Mouse (Mus musculus) kidney, adult 2 months (tissue): ENCODE measurements around the gene Slc7a14. TPM values are rescaled to one million over a fixed set of nuclear protein-coding genes. Genes with fewer than 3 reads are reported as not detected.

Experiments used
- DNase-seq: peaks from one replicate; pipeline ENCODE4 v3.0.0; 2021
- H3K27ac ChIP-seq: fragments of 200-500 bp; 2 replicates; pipeline ENCODE4 v1.5.1; 2012; ENCODE audit warnings: low read depth, low read length, control low read depth, inconsistent platforms; ENCODE audit not compliant: insufficient read depth
- H3K27me3 ChIP-seq: fragments of 200-500 bp; replicated peaks from 2 replicates; pipeline ENCODE4 v1.6.1; 2012; ENCODE audit warnings: mild to moderate bottlenecking, moderate library complexity, low read length, inconsistent platforms; ENCODE audit not compliant: control insufficient read depth, insufficient read depth
- H3K36me3 ChIP-seq: fragments of 200-500 bp; 2 replicates; pipeline ENCODE4 v1.6.1; 2012; ENCODE audit warnings: mild to moderate bottlenecking, moderate library complexity, low read length, inconsistent platforms; ENCODE audit not compliant: control insufficient read depth, insufficient read depth
- H3K4me1 ChIP-seq: fragments of 200-500 bp; 2 replicates; pipeline ENCODE4 v1.6.1; 2011; ENCODE audit warnings: low read length; ENCODE audit not compliant: control insufficient read depth, insufficient read depth
- H3K4me3 ChIP-seq: fragments of 200-500 bp; 2 replicates; pipeline ENCODE4 v1.5.1; 2011; ENCODE audit warnings: mild to moderate bottlenecking, low read depth, low read length, control low read depth; ENCODE audit not compliant: insufficient read depth
- CTCF ChIP-seq: fragments of 200-500 bp; conservative IDR thresholded peaks from 2 replicates; pipeline ENCODE4 v1.5.1; 2011; ENCODE audit warnings: low read depth, mild to moderate bottlenecking, control low read depth, low read length, moderate library complexity, mixed read lengths; ENCODE audit not compliant: insufficient read depth, insufficient read length
- POLR2A ChIP-seq: fragments of 200-500 bp; IDR thresholded peaks from one replicate; pipeline ENCODE4 v1.6.1; 2011; ENCODE audit warnings: low read depth, low read length, control low read depth
- WGBS: fragments of 180-500 bp; shearing (Covaris S2); methylation state at CpG from one replicate; pipeline ENCODE4 v1.1.7; 2018; 5-methylcytosine and 5-hydroxymethylcytosine counted together
- polyA plus RNA-seq: library from polyadenylated mRNA; depleted of rRNA; stranded (reverse); fragments of >200 nt; gene quantifications from 2 replicates; pipeline ENCODE4 v1.2.3, GENCODE M21; 2012

The Slc7a14 gene
- polyA plus RNA-seq, 1 experiment: 0.13 TPM

DNA sequence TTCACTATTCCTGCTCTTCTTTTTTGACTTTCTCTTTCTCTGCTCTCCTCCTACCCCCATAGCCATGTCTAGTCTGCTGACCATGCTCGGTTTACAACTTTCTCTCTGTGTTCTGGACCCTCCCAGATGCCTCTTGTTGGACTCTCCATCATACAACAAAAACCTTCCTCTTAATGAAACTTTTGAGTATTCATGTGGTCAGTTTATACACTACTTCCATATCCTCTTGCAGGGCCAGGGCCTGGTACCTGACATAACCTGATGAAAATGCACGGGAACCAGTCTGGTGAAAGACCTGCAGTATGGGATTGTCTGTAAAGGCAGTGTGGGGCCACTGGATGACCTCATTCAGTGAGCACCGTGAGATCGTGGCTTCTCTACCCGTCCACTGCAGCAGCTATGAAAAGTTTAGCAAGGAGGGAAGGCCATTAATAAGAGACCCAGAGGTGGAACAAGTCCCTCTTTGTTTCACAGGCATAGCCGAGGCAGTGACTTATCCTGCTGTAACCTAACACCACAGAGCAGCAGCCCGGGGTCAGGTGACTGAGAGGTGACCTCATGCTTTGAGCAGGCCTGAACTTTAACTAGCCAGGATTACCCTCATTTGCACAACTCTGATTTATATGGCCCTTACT lies 49.7 kb downstream of the Slc7a14 start:
- WGBS: 30% methylated on average over 7 of the region's 7 CpGs
- Histone ChIP-seq H3K27me3 (no peaks in the 10 kb centered on the region), H3K27ac (no peak overlapping the region), H3K4me3 (no peak overlapping the region), H3K4me1 (peaks cover 3% of the 10 kb centered on the region; the same call in 1 of the 2 replicates), H3K36me3 (no peaks in the 10 kb centered on the region)
- TF ChIP-seq CTCF (no peak), POLR2A (no peak)
- peak; percentile 55 for DNase-seq

DNA sequence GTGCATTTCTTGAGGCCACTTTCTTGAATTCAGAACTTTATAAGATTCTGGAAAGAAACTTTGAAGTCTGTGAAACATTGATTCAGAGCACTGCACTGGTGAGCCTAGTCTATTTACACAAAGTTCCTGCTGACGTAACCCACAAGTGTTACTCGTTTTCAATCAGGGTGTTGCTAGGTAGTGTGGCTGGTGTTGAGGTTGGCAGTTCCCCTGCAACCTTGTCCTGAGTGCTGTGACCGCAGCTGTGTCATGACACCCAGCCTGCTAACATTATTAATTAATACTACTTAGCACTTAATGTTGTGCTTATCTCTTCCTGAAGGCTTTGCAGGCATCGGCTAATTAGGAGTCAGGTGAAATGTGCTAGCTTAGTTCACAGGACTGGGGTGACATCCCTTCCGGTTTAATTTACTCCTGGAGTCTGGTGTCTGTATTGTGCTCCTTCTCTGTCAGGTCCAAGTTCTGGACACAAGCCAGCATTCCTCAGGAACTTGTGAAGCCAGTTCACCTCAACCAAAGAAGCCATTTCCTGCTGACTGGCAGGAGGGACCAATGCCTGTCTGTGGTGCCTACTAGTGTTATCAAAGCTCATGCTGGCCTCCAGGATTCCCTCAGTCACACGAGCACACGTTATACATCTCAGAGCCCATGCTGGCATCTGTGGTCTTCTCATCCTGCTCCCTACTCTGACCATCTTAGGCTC lies 50.5 kb downstream of the Slc7a14 start:
- 49% methylated on average over 7 of the region's 7 CpGs for WGBS
- Histone ChIP-seq H3K36me3 (no peaks in the 10 kb centered on the region), H3K4me1 (peaks cover 3% of the 10 kb centered on the region; the same call in 1 of the 2 replicates), H3K27me3 (no peaks in the 10 kb centered on the region), H3K4me3 (no peak overlapping the region), H3K27ac (no peak overlapping the region)
- TF ChIP-seq POLR2A: no peak
- TF ChIP-seq CTCF: no peak
- DNase-seq: peak; percentile 9

DNA sequence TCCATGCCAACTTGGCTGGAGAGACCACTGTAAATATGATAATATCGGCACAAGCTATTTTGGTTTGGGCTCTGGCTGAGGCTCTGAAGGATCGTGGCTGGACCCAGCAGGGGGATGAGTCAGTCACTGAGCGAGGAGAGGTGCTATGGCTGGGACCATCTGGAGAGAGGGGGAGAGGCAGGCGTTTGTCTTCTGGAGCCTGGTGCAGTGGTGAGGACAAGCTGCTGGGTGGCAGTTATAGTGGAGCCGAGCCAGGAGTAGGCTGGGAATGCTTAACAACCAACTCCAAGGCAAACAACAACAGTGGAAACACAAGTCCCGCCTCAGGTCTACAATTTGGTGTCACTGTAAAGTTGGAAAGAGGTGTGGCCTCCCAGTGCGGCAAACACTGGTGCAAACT lies 55.8 kb downstream of the Slc7a14 start:
- Histone ChIP-seq H3K4me3 (no peak overlapping the region), H3K36me3 (no peaks in the 10 kb centered on the region), H3K27ac (no peak overlapping the region), H3K4me1 (no peaks in the 10 kb centered on the region), H3K27me3 (no peaks in the 10 kb centered on the region)
- 76% methylated on average over 7 of the region's 7 CpGs for WGBS
- DNase-seq: no peak
- no peak for TF ChIP-seq POLR2A
- no peak for TF ChIP-seq CTCF

DNA sequence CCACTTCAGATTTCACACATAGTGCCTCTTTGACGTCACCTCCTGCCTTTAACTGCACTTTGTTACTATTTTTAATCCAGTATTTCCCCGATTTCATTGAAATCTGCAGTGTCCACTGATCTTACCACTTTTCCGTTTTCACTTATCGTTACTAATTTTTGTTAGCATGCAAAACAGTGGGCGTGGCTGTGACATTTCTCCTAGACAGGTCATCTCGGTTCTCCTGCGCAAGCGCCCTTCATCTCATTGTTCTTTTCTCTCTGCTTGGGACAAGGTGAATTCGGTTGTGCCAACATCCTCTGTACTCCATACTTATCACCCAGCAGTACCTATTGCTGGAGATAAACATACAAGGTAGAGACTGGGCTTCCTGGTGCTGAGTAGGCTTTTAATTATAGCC lies 56.3 kb downstream of the Slc7a14 start:
- Histone ChIP-seq H3K4me1 (no peaks in the 10 kb centered on the region), H3K27ac (no peak overlapping the region), H3K4me3 (no peak overlapping the region), H3K36me3 (no peaks in the 10 kb centered on the region), H3K27me3 (no peaks in the 10 kb centered on the region)
- WGBS: 83% methylated on average over 9 of the region's 9 CpGs
- no peak for TF ChIP-seq POLR2A
- no peak for TF ChIP-seq CTCF
- DNase-seq: no peak

DNA sequence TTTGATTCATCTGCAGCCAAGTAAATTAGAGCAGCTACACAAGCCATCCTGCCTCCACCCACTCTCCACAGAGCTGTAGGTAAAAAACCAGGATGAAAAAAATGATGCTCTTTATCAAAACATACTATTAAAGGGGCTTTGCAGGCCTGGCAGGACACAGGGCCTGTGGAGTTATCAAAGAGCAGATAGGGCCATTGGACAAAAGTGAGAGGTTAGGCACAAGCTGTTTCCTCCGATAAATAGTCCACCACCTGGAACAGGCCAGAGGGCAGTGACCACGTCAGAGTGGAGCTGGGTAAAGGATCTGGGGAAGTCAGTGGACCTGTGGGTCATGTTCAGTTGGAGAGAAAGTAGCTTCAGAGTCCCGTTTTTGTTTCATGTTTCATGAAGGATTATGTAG lies 57.6 kb downstream of the Slc7a14 start:
- TF ChIP-seq CTCF: no peak
- no peak for TF ChIP-seq POLR2A
- Histone ChIP-seq H3K27me3 (no peaks in the 10 kb centered on the region), H3K27ac (no peak overlapping the region), H3K36me3 (no peaks in the 10 kb centered on the region), H3K4me1 (no peaks in the 10 kb centered on the region), H3K4me3 (no peak overlapping the region)
- DNase-seq: no peak
- 44% methylated on average over 3 of the region's 3 CpGs for WGBS

DNA sequence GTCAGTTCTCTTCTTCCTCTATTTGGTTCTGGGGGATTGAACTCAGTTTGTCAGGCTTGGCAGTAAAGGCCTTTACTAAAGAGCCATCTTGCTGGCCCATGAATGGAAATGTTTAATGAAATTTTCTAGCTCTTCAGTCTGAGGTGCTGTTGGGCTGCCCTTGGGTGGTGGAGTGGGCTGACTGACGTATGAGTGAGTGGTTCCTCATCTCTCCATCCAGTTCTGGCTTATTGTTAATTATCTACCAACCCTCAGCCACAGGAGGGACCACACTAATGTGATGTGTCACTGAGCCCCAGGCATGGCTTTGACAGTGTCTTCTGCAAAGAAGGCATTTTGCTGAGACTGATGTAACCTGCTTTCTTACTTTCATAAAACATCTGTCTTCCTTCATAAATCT lies 66.7 kb downstream of the Slc7a14 start:
- Histone ChIP-seq H3K27ac (no peak overlapping the region), H3K27me3 (no peaks in the 10 kb centered on the region), H3K4me3 (no peak overlapping the region), H3K36me3 (no peaks in the 10 kb centered on the region), H3K4me1 (no peaks in the 10 kb centered on the region)
- TF ChIP-seq POLR2A (no peak), CTCF (no peak)
- WGBS: 65% methylated on average over 1 of the region's 1 CpGs
- no peak for DNase-seq

DNA sequence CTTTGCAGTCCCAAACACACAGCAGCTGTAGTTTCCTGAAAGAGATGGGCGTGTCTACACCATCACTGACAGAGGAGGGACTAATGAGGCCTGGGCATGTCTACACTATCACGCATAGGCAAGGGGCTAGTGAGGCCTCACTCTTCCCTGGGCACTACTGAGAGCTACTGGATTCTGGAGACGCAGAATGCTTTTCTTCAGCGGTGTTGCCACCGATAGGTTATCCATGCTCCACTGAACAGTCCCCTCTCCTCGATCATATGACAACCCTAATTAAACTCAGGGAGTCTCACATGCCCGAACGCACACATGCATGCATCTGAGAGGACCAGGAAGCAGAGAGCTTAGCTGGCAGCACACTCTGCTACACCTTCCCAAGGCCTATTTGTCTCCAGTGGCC lies 69.3 kb downstream of the Slc7a14 start:
- DNase-seq: no peak
- H3K27me3 ChIP-seq: no peaks in the 10 kb centered on the region
- no peak overlapping the region for H3K4me3 ChIP-seq
- 43% methylated on average over 8 of the region's 8 CpGs for WGBS
- no peaks in the 10 kb centered on the region for H3K36me3 ChIP-seq
- TF ChIP-seq POLR2A: no peak
- no peak for TF ChIP-seq CTCF
- H3K4me1 ChIP-seq: no peaks in the 10 kb centered on the region
- H3K27ac ChIP-seq: no peak overlapping the region
